ENCODE assay signal across 30 mouse cellular contexts in the genomic region with DNA sequence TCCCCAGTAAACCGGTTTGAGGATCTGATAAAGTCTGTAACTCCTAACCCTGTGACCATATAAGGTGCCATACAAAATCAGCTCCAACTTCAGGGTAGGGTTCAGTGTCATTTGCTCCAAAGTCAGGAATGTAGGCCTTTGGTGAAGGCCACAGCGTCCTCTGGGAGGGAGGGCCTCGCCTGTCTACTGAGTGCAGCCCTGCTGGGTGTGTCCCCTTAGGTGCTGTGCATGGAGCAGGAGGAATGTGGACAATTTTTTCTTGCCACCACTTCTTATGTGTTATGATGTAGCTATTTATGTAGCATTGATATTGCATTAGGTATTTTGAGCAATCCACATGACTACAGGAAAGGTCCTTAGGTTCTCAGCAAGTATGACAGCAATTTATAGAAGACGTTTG.
DNase-seq lines count a peak whose midpoint lies in the region; ATAC-seq and TF ChIP-seq lines count a peak whose summit lies in the region.
"Had no signal": no experiment of that assay in that cellular context is flagged by ENCODE, and none has a peak within 500 bp of the region (broad histone marks: within the 10 kb centered on the region; RNA-seq: fewer than 3 reads in every experiment).

No protein-coding gene starts in this region.

- H3K4me2 ChIP-seq in heart, embryonic 16.5 days (ENCODE audit: low read depth, low read length) = no peak overlapping the region
- H3K4me2 ChIP-seq in liver, embryonic 13.5 days = no peak overlapping the region
- H3K4me2 ChIP-seq in stomach, embryonic 15.5 days = no peak overlapping the region
- H3K4me2 ChIP-seq in forebrain, embryonic 15.5 days (replicated peaks) = no peak overlapping the region
- H3K4me2 ChIP-seq: embryonic facial prominence, embryonic 12.5 days; hindbrain, embryonic 12.5 days; limb, embryonic 15.5 days; liver, embryonic 15.5 days; lung, embryonic 14.5 days; midbrain, embryonic 13.5 days had no signal

- H3K9me3 ChIP-seq in heart, embryonic 16.5 days (replicated peaks; ENCODE audit: control insufficient read depth, low read length) = no peaks in the 10 kb centered on the region
- H3K9me3 ChIP-seq in liver, embryonic 13.5 days (replicated peaks) = no peaks in the 10 kb centered on the region
- H3K9me3 ChIP-seq in stomach, embryonic 15.5 days = no peaks in the 10 kb centered on the region
- H3K9me3 ChIP-seq in forebrain, embryonic 15.5 days = no peaks in the 10 kb centered on the region
- H3K9me3 ChIP-seq: embryonic facial prominence, embryonic 12.5 days; forebrain, embryonic 10.5 days; hindbrain, embryonic 12.5 days; limb, embryonic 10.5 days; limb, embryonic 15.5 days; liver, embryonic 15.5 days; midbrain, embryonic 13.5 days had no signal

- no peak for TF ChIP-seq CTCF in gastrocnemius, adult 2 months (IDR thresholded peaks at IDR 0.05)

- H3K4me3 ChIP-seq in gastrocnemius, adult 2 months = no peak overlapping the region
- H3K4me3 ChIP-seq in heart, embryonic 16.5 days (ENCODE audit: low read length) = no peak overlapping the region
- no peak overlapping the region for H3K4me3 ChIP-seq in liver, embryonic 13.5 days (replicated peaks)
- no peak overlapping the region for H3K4me3 ChIP-seq in stomach, embryonic 15.5 days (replicated peaks)
- no peak overlapping the region for H3K4me3 ChIP-seq in forebrain, embryonic 15.5 days
- H3K4me3 ChIP-seq: embryonic facial prominence, embryonic 12.5 days; forebrain, embryonic 10.5 days; hindbrain, embryonic 12.5 days; limb, embryonic 10.5 days; limb, embryonic 15.5 days; liver, embryonic 15.5 days; midbrain, embryonic 13.5 days had no signal

- H3K9ac ChIP-seq in heart, embryonic 16.5 days (ENCODE audit: low read length) = no peak overlapping the region
- no peak overlapping the region for H3K9ac ChIP-seq in liver, embryonic 13.5 days
- H3K9ac ChIP-seq in stomach, embryonic 15.5 days = no peak overlapping the region
- no peak overlapping the region for H3K9ac ChIP-seq in forebrain, embryonic 15.5 days (replicated peaks)
- H3K9ac ChIP-seq: embryonic facial prominence, embryonic 12.5 days; forebrain, postnatal 0 days; hindbrain, embryonic 12.5 days; limb, embryonic 15.5 days; liver, embryonic 15.5 days; lung, embryonic 14.5 days; midbrain, embryonic 13.5 days had no signal

- H3K4me1 ChIP-seq in heart, embryonic 16.5 days (ENCODE audit: control insufficient read depth, insufficient read depth, low read length) = peaks cover 32% of the 10 kb centered on the region
- peaks cover 44% of the 10 kb centered on the region for H3K4me1 ChIP-seq in liver, embryonic 13.5 days (replicated peaks)
- H3K4me1 ChIP-seq in stomach, embryonic 15.5 days = 0 out of 2 replicates have a peak, but pooled peaks cover 5% of the 10 kb centered on the region
- peaks cover 31% of the 10 kb centered on the region for H3K4me1 ChIP-seq in forebrain, embryonic 15.5 days
- H3K4me1 ChIP-seq: embryonic facial prominence, embryonic 12.5 days had no signal

- intact Hi-C loops in gastrocnemius, adult 2 months (cut with DNase I) = no loop called here

- 0 out of 2 replicates have a peak, but pooled peaks have one; percentile 42 for ATAC-seq in heart, embryonic 16.5 days (replicated peaks; ENCODE audit: extremely low read depth, insufficient read depth, low FRiP score)
- no peak for ATAC-seq in liver, embryonic 13.5 days (ENCODE audit: low read depth)
- ATAC-seq in stomach, embryonic 15.5 days (ENCODE audit: insufficient read depth, low FRiP score, low read depth) = peak; percentile 47; the same call in 1 of the 2 replicates
- no peak for ATAC-seq in forebrain, embryonic 15.5 days (replicated peaks)
- ATAC-seq: forebrain, postnatal 0 days; hindbrain, postnatal 0 days; midbrain, embryonic 13.5 days had no signal

- 55% methylated on average over 4 of the region's 4 CpGs for WGBS in heart, embryonic 16.5 days
- 79% methylated on average over 4 of the region's 4 CpGs for WGBS in liver, embryonic 13.5 days (ENCODE audit: insufficient replicate concordance)
- WGBS in stomach, embryonic 15.5 days = 69% methylated on average over 4 of the region's 4 CpGs
- WGBS in forebrain, embryonic 15.5 days = 96% methylated on average over 4 of the region's 4 CpGs

- H3K27ac ChIP-seq in gastrocnemius, adult 2 months = peak overlapping the region; percentile 16; the same call in 1 of the 2 replicates
- H3K27ac ChIP-seq in heart, embryonic 16.5 days (ENCODE audit: low read length) = peak overlapping the region; percentile 62
- peak overlapping the region; percentile 5; the same call in 1 of the 2 replicates for H3K27ac ChIP-seq in liver, embryonic 13.5 days
- peak overlapping the region; percentile 36; the same call in 1 of the 2 replicates for H3K27ac ChIP-seq in stomach, embryonic 15.5 days
- H3K27ac ChIP-seq in forebrain, embryonic 15.5 days (replicated peaks) = no peak overlapping the region
- H3K27ac ChIP-seq: embryonic facial prominence, embryonic 12.5 days; forebrain, embryonic 10.5 days; hindbrain, embryonic 12.5 days; hindbrain, postnatal 0 days; kidney, postnatal 0 days; limb, embryonic 10.5 days; limb, embryonic 15.5 days; liver, embryonic 15.5 days; macrophage; midbrain, embryonic 13.5 days had no signal

- H3K27me3 ChIP-seq in heart, embryonic 16.5 days (ENCODE audit: control insufficient read depth, insufficient read depth, low read length) = no peaks in the 10 kb centered on the region
- H3K27me3 ChIP-seq in liver, embryonic 13.5 days = no peaks in the 10 kb centered on the region
- no peaks in the 10 kb centered on the region for H3K27me3 ChIP-seq in stomach, embryonic 15.5 days (replicated peaks)
- no peaks in the 10 kb centered on the region for H3K27me3 ChIP-seq in forebrain, embryonic 15.5 days
- H3K27me3 ChIP-seq: CH12.LX; embryonic facial prominence, embryonic 12.5 days; hindbrain, embryonic 12.5 days; limb, embryonic 15.5 days; liver, embryonic 15.5 days; midbrain, embryonic 13.5 days had no signal

- no peak for DNase-seq in gastrocnemius, adult 2 months
- DNase-seq in gastrocnemius, postnatal 25 days = no peak
- DNase-seq in heart, postnatal 4 days = no peak
- no peak for DNase-seq in liver, embryonic 13.5 days
- DNase-seq in liver = no peak
- DNase-seq: adrenal gland, postnatal 10 days; cerebellum, adult 11-12 months; cerebellum, adult 9-11 months; embryo, embryonic 11 days; forebrain, postnatal 0 days; gastrocnemius, postnatal 10 days; kidney, adult 11 months; layer of hippocampus, postnatal 36 days; lung, embryonic 14.5 days; thymus, adult 18-20 months; thymus, postnatal 25 days had no signal

- H3K36me3 ChIP-seq in heart, embryonic 16.5 days (ENCODE audit: control insufficient read depth, insufficient read depth) = no peaks in the 10 kb centered on the region
- no peaks in the 10 kb centered on the region for H3K36me3 ChIP-seq in liver, embryonic 13.5 days
- no peaks in the 10 kb centered on the region for H3K36me3 ChIP-seq in stomach, embryonic 15.5 days
- H3K36me3 ChIP-seq in forebrain, embryonic 15.5 days = no peaks in the 10 kb centered on the region
- H3K36me3 ChIP-seq: embryonic facial prominence, embryonic 12.5 days; forebrain, embryonic 10.5 days; hindbrain, embryonic 12.5 days; limb, embryonic 10.5 days; limb, embryonic 15.5 days; liver, embryonic 15.5 days; midbrain, embryonic 13.5 days had no signal

Comparison
In these comparisons a context has a peak if more than half of its experiments do, and no peak if none do; other contexts are left out.
1. ATAC-seq: peak in heart, embryonic 16.5 days (single experiment) and stomach, embryonic 15.5 days (single experiment); none in liver, embryonic 13.5 days (single experiment) and forebrain, embryonic 15.5 days (single experiment).